Mouse (Mus musculus) gastrocnemius, postnatal 14 days (tissue): ENCODE measurements around the gene Cdc42. TPM values are rescaled to one million over a fixed set of nuclear protein-coding genes. Genes with fewer than 3 reads are reported as not detected.
A peak's percentile ranks its signal among the peaks of the same experiment; 100 is the strongest.

Experiments used
- DNase-seq: peaks from one replicate; pipeline ENCODE4 v3.0.0; 2021; ENCODE audit warnings: mixed read lengths
- intact Hi-C: fragments of 180-260 bp; cut with DNase I; formaldehyde crosslinking; loops from one replicate; pipeline ENCODE4 v1.15.1; 2025; ENCODE audit warnings: low total_unique reads
- total RNA-seq, 2 experiments: library from RNA; stranded (reverse); gene quantifications; 2 replicates each; pipeline ENCODE4 v1.2.3; 2021

Cdc42 gene
- total RNA-seq, 2 experiments from 2014 or later, result 200 to 210 TPM

- intact Hi-C loops, result loop anchor here (5.0 kb wide), 1 partner anchor 132 kb away; no protein-coding TSS in a partner anchor
- DNase-seq, result no peak
Measured at GRCm38 (mm10) chr4:137294032-137294431, 63.5 kb downstream of the Cdc42 start.

- intact Hi-C loops, result loop anchor here (5.0 kb wide), 1 partner anchor 130 kb away; no protein-coding TSS in a partner anchor
- peak; percentile 59 for DNase-seq
Measured at GRCm38 (mm10) chr4:137292625-137293024, 64.9 kb downstream of the Cdc42 start.

GRCm38 (mm10) chr4:137290250-137290649 is 67.3 kb downstream of the Cdc42 start:
- DNase-seq, result no peak
- intact Hi-C loops, result loop anchor here (5.0 kb wide), 1 partner anchor 128 kb away; no protein-coding TSS in a partner anchor

- intact Hi-C loops, result loop anchor here (5.0 kb wide), 1 partner anchor 127 kb away; no protein-coding TSS in a partner anchor
- DNase-seq, result no peak
Measured at GRCm38 (mm10) chr4:137289701-137290100, 67.8 kb downstream of the Cdc42 start.

DNA sequence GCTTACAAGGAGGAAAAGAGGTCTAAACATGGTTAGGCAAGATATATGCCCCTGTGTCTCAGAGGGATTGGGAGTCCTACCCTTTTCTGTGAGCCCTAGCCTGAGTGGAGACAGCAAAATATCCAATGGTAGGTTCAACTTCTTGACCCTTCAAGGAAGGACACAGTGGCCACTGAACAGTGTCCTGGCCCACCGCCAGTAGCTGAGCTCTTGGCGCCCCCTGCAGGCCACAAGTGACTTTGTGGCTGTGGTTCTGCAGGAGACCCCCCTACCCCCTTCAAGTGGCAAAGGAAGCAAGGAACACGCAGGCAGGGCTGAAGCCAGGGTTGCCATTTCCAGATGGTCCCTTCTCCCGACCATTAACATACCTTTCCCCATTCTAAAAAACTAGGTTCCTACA is 69.7 kb downstream of the Cdc42 start:
- DNase-seq, result peak; percentile 69
- intact Hi-C loops, result no loop called here

GRCm38 (mm10) chr4:137287206-137287605 is 70.3 kb downstream of the Cdc42 start:
- intact Hi-C loops, result no loop called here
- peak; percentile 69 for DNase-seq

- peak; percentile 59 for DNase-seq
- intact Hi-C loops, result no loop called here
Measured at GRCm38 (mm10) chr4:137286662-137286953, 70.9 kb downstream of the Cdc42 start.

- DNase-seq, result peak; percentile 62
- intact Hi-C loops, result no loop called here
Measured at GRCm38 (mm10) chr4:137285876-137286661, 71.5 kb downstream of the Cdc42 start.

DNA sequence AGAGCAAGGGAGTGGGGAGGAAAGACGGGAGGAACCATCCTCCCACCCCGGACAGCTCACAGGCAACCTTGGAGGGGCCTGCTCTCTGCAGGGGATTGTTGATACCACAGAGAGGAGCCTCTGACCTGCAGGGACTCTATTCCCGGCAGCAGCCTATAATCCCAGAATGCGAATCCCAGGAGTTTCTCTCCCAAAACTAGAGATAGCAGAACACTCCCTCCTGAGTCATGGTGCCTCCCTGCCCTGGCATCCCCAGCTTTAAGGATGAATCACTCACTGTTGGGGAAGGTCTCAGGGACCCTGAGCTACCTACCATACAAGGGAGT is 74.2 kb downstream of the Cdc42 start:
- intact Hi-C loops, result loop anchor here (5.0 kb wide), 1 partner anchor 116 kb away; no protein-coding TSS in a partner anchor
- no peak for DNase-seq

GRCm38 (mm10) chr4:137282584-137283406 is 74.7 kb downstream of the Cdc42 start:
- intact Hi-C loops, result loop anchor here (5.0 kb wide), 1 partner anchor 115 kb away; no protein-coding TSS in a partner anchor
- DNase-seq, result no peak

GRCm38 (mm10) chr4:137282122-137282521 is 75.4 kb downstream of the Cdc42 start:
- intact Hi-C loops, result loop anchor here (5.0 kb wide), 1 partner anchor 115 kb away; no protein-coding TSS in a partner anchor
- DNase-seq, result no peak

DNA sequence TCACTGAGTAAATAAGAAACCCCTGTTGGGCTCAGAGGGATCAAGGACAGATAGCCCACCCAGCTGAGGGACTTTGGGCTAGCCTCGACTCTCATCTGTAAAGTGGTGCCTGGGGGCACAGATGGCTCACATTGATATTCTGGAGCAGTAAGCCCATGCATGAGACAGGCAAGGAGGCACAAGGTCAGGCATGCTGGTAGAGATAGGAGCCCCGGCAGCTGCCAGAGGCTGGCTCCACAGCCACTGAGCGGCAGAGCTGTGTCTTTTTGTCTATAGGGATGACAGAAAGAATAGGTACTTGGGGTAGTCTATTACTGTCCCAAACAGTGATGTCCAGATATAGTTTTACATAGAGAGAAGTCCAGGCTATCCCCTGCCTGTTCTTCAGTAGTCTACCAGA is 76.2 kb downstream of the Cdc42 start:
- intact Hi-C loops, result loop anchor here (5.0 kb wide), 1 partner anchor 114 kb away; no protein-coding TSS in a partner anchor
- DNase-seq, result no peak

- DNase-seq, result no peak
- intact Hi-C loops, result no loop called here
Measured at GRCm38 (mm10) chr4:137279346-137279745, 78.2 kb downstream of the Cdc42 start.

DNA sequence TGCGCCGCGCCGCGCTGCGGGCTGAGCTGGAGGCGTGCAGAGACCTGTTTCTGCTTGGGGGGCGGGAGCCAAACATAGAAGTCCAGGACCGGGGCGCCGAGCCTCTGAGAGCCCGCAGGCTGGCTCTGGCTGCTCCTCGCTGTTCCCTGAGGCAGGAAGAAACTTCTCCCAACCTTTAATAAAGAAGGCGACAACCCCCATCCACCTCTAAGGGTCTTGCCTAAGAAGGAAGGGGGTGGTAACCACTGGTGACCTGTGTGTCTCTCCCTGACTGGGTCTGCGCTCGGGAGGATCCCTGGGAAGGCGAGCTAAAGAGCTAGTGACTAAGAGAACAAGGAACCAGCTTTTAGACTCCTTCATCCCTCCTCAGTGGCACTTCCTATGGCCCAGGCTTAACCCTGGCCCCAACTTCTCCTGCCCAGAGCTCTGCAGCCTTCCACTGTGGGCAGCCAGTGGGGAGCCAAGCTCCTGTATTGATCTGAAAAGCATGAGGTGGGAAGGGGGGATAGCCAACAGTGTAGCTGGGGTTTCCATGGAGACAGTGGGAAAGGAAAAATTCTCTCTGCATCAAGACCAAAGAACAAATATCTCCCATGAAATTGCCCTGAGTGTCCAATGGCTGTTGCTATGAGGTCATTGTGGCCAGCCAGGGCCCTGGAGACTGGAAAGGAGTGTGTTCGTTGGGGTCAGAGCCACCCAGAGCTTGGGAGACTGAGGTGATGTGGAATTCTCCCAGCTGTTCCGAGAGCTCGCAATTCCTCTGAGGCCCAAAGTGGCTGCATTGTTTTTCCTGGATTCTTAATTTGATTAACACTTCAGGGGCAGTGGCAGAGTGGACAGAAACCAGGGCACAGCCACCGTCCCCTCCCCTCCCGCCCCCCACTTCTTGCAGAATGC is 79.1 kb downstream of the Cdc42 start:
- intact Hi-C loops, result no loop called here

DNA sequence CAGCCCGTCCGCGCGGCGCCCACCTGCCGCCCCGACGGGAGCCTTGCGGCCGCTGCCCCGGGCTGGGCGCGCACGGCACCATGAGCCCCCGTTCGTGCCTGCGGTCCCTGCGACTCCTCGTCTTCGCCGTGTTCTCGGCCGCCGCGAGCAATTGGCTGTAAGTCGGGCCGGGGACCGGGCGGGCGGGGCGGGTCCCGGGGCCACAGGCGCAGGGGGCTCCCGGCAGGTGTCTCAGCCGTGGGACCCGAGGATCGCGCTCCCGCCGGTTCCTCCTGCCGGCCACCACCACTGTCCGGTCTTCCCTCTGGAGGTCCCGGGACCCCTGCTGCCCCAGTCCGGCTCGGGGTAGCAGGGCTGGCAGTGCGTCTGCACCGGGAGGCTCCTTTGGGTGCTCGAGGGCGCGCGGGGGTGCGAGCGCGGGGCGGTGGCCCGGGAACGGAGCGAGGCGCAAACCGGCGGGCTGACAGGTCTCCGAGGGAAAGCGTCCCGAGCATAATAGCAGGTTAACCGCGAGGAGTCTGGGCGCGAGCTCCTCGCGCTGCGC is 79.8 kb downstream of the Cdc42 start:
- no peak for DNase-seq
- intact Hi-C loops, result no loop called here

More for the DNA sequence above, 79.1 kb downstream of the Cdc42 start:
- DNase-seq, result no peak

DNA sequence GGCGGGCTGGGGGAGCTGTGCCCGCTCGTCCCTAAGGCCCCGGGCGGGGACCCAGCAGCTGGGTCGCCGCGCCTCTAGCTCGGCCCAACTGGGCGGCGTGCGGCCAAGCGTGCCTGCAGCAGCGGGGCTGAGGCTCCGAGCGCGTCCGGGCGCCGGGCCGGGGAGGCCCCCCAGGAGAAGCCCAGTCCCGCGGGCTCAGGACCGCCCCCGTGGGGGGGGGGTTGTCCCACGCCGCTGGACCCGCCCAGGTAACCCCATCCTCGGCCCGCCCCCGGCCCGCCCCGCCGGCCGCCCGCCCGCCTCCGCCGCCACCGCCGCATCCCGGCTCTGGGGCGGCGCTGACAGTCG is 80.4 kb downstream of the Cdc42 start, which contains the start of gene Wnt4:
TSS of gene Wnt4 (plus strand) at position 324 of the 348 bp plus-strand sequence.
- intact Hi-C loops, result no loop called here

DNA sequence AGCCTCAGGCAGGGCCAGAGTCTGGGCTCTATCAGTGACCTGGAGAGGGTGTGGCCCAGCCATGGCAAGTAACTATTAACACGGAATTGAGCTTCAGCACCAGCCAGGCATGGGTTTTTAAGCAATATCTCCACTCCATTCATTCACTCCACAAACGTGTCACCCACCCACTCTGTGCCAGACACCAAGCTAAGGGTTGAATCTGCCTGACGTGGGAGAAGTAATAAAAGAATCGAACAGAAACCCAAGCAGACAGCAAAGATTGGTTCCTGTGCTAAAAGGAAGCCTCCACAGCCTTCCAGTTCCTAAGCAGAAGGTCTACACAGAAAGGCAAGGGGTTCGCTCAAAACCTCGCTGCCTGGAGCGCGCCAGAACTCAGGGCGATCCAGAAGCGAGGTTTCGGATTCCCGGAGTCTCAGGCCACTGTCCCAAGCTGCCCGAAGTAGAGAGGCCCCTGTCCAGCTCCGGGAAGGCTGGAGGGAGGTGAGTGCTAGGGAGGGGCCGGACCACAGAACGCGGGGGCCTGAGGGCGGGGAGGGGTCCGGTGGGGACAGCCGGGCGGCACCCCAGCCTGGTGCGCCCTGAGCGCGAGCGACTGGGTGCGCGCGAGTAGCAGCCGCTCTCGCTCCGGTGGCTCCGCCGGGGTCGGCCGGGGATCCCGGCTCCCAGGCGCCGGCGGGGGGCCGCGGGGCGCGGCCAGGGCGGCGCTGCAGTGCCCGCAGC is 80.9 kb downstream of the Cdc42 start:
- intact Hi-C loops, result no loop called here
- no peak for DNase-seq

More for the DNA sequence above, 80.4 kb downstream of the Cdc42 start, which contains the start of gene Wnt4:
- peak; percentile 82 for DNase-seq

- intact Hi-C loops, result no loop called here
- DNase-seq, result no peak
Measured at GRCm38 (mm10) chr4:137274304-137274703, 83.2 kb downstream of the Cdc42 start.
